Mouse (Mus musculus): ENCODE measurements at regions not wholly inside any gene's neighbourhood (a gene's known extent, or its start where the extent isn't known, plus 50 kb on each side); places are given as distances from the start of the nearest gene placed in this dataset.

- no peaks in the 10 kb centered on the region for H3K4me1 ChIP-seq
- no peak overlapping the region for H3K27ac ChIP-seq
- no peaks in the 10 kb centered on the region for H3K9me3 ChIP-seq (replicated peaks)
- WGBS = 90% methylated on average over 2 of the region's 4 CpGs
- no peak for DNase-seq (ENCODE audit: low spot score)
- H3K36me3 ChIP-seq = no peaks in the 10 kb centered on the region
- H3K4me3 ChIP-seq = no peak overlapping the region
- no peaks in the 10 kb centered on the region for H3K27me3 ChIP-seq (ENCODE audit: low read depth, poor library complexity, severe bottlenecking)
Measured at GRCm38 (mm10) chr8:79554311-79554710, 85.1 kb upstream of the Otud4 start.

GRCm38 (mm10) chr8:79550151-79550550, 89.3 kb upstream of the Otud4 start:
- 84% methylated on average over 2 of the region's 2 CpGs for WGBS
- Histone ChIP-seq H3K36me3 (no peaks in the 10 kb centered on the region), H3K9me3 (replicated peaks) (no peaks in the 10 kb centered on the region), H3K4me3 (no peak overlapping the region), H3K4me1 (no peaks in the 10 kb centered on the region), H3K27ac (no peak overlapping the region), H3K27me3 (ENCODE audit: low read depth, poor library complexity, severe bottlenecking) (no peaks in the 10 kb centered on the region)
- no peak for DNase-seq (ENCODE audit: low spot score)

GRCm38 (mm10) chr8:79548156-79548555, 91.3 kb upstream of the Otud4 start:
- H3K36me3 ChIP-seq = no peaks in the 10 kb centered on the region
- no peak for DNase-seq (ENCODE audit: low spot score)
- no peaks in the 10 kb centered on the region for H3K27me3 ChIP-seq (ENCODE audit: low read depth, poor library complexity, severe bottlenecking)
- H3K9me3 ChIP-seq (replicated peaks) = no peaks in the 10 kb centered on the region
- WGBS = 88% methylated on average over 6 of the region's 6 CpGs
- H3K4me1 ChIP-seq = no peaks in the 10 kb centered on the region
- no peak overlapping the region for H3K27ac ChIP-seq
- no peak overlapping the region for H3K4me3 ChIP-seq

GRCm38 (mm10) chr8:79545866-79546373, 93.5 kb upstream of the Otud4 start:
- Histone ChIP-seq H3K9me3 (replicated peaks) (no peaks in the 10 kb centered on the region), H3K4me3 (no peak overlapping the region), H3K4me1 (no peaks in the 10 kb centered on the region), H3K36me3 (no peaks in the 10 kb centered on the region), H3K27ac (no peak overlapping the region), H3K27me3 (ENCODE audit: low read depth, poor library complexity, severe bottlenecking) (no peaks in the 10 kb centered on the region)
- DNase-seq (ENCODE audit: low spot score) = no peak
- WGBS = 92% methylated on average over 5 of the region's 5 CpGs

- no peaks in the 10 kb centered on the region for H3K9me3 ChIP-seq (replicated peaks)
- H3K27me3 ChIP-seq (ENCODE audit: low read depth, poor library complexity, severe bottlenecking) = no peaks in the 10 kb centered on the region
- no peaks in the 10 kb centered on the region for H3K36me3 ChIP-seq
- 83% methylated on average over 2 of the region's 2 CpGs for WGBS
- H3K4me1 ChIP-seq = no peaks in the 10 kb centered on the region
- H3K27ac ChIP-seq = no peak overlapping the region
- H3K4me3 ChIP-seq = no peak overlapping the region
- DNase-seq (ENCODE audit: low spot score) = no peak
Measured at GRCm38 (mm10) chr8:79542461-79542860, 97.0 kb upstream of the Otud4 start.

- 90% methylated on average over 4 of the region's 4 CpGs for WGBS
- Histone ChIP-seq H3K27ac (no peak overlapping the region), H3K4me1 (no peaks in the 10 kb centered on the region), H3K4me3 (no peak overlapping the region), H3K27me3 (ENCODE audit: low read depth, poor library complexity, severe bottlenecking) (no peaks in the 10 kb centered on the region), H3K36me3 (no peaks in the 10 kb centered on the region), H3K9me3 (replicated peaks) (no peaks in the 10 kb centered on the region)
- DNase-seq (ENCODE audit: low spot score) = no peak
Measured at GRCm38 (mm10) chr8:79540053-79540452, 99.4 kb upstream of the Otud4 start.

GRCm38 (mm10) chr8:79534271-79534889, 105.0 kb upstream of the Otud4 start:
- Histone ChIP-seq H3K4me1 (peaks cover 11% of the 10 kb centered on the region; the same call in 1 of the 2 replicates), H3K27me3 (ENCODE audit: low read depth, poor library complexity, severe bottlenecking) (no peaks in the 10 kb centered on the region), H3K9me3 (replicated peaks) (no peaks in the 10 kb centered on the region), H3K36me3 (no peaks in the 10 kb centered on the region), H3K4me3 (no peak overlapping the region), H3K27ac (no peak overlapping the region)
- WGBS = 70% methylated on average over 12 of the region's 12 CpGs
- no peak for DNase-seq (ENCODE audit: low spot score)

- Histone ChIP-seq H3K4me1 (peaks cover 11% of the 10 kb centered on the region; the same call in 1 of the 2 replicates), H3K9me3 (replicated peaks) (no peaks in the 10 kb centered on the region), H3K36me3 (no peaks in the 10 kb centered on the region), H3K27ac (no peak overlapping the region), H3K4me3 (no peak overlapping the region), H3K27me3 (ENCODE audit: low read depth, poor library complexity, severe bottlenecking) (no peaks in the 10 kb centered on the region)
- no peak for DNase-seq (ENCODE audit: low spot score)
- 34% methylated on average over 4 of the region's 4 CpGs for WGBS
Measured at GRCm38 (mm10) chr8:79529556-79529955, 109.9 kb upstream of the Otud4 start.

- no peak overlapping the region for H3K4me3 ChIP-seq
- DNase-seq (ENCODE audit: low spot score) = no peak
- no peaks in the 10 kb centered on the region for H3K9me3 ChIP-seq (replicated peaks)
- 20% methylated on average over 1 of the region's 1 CpGs for WGBS
- H3K4me1 ChIP-seq = peaks cover 7% of the 10 kb centered on the region
- H3K27ac ChIP-seq = peak overlapping the region; percentile 38; the same call in 1 of the 2 replicates
- no peaks in the 10 kb centered on the region for H3K27me3 ChIP-seq (ENCODE audit: low read depth, poor library complexity, severe bottlenecking)
- H3K36me3 ChIP-seq = no peaks in the 10 kb centered on the region
Measured at GRCm38 (mm10) chr8:79522040-79522439, 117.4 kb upstream of the Otud4 start.

GRCm38 (mm10) chr8:79518966-79519365, 119.6 kb upstream of the Smad1 start:
- 68% methylated on average over 4 of the region's 4 CpGs for WGBS

GRCm38 (mm10) chr8:79515282-79515783, 116.0 kb upstream of the Smad1 start:
- Histone ChIP-seq H3K27ac (no peak overlapping the region), H3K27me3 (ENCODE audit: low read depth, poor library complexity, severe bottlenecking) (no peaks in the 10 kb centered on the region), H3K4me3 (no peak overlapping the region), H3K9me3 (replicated peaks) (no peaks in the 10 kb centered on the region), H3K36me3 (no peaks in the 10 kb centered on the region), H3K4me1 (no peaks in the 10 kb centered on the region)
- WGBS = 86% methylated on average over 6 of the region's 6 CpGs
- DNase-seq (ENCODE audit: low spot score) = no peak

More at GRCm38 (mm10) chr8:79518966-79519365, 119.6 kb upstream of the Smad1 start:
- no peaks in the 10 kb centered on the region for H3K27me3 ChIP-seq (ENCODE audit: low read depth, poor library complexity, severe bottlenecking)
- no peak for DNase-seq (ENCODE audit: low spot score)
- H3K4me1 ChIP-seq = peaks cover 7% of the 10 kb centered on the region
- H3K36me3 ChIP-seq = no peaks in the 10 kb centered on the region
- no peak overlapping the region for H3K4me3 ChIP-seq
- no peak overlapping the region for H3K27ac ChIP-seq
- H3K9me3 ChIP-seq (replicated peaks) = no peaks in the 10 kb centered on the region

GRCm38 (mm10) chr8:79514655-79515278, 115.4 kb upstream of the Smad1 start:
- Histone ChIP-seq H3K4me1 (no peaks in the 10 kb centered on the region), H3K4me3 (no peak overlapping the region), H3K36me3 (no peaks in the 10 kb centered on the region), H3K27ac (no peak overlapping the region), H3K27me3 (ENCODE audit: low read depth, poor library complexity, severe bottlenecking) (no peaks in the 10 kb centered on the region), H3K9me3 (replicated peaks) (no peaks in the 10 kb centered on the region)
- no peak for DNase-seq (ENCODE audit: low spot score)
- WGBS = 69% methylated on average over 4 of the region's 4 CpGs

- H3K4me3 ChIP-seq = no peak overlapping the region
- 90% methylated on average over 3 of the region's 3 CpGs for WGBS
- no peak overlapping the region for H3K27ac ChIP-seq
- H3K9me3 ChIP-seq (replicated peaks) = no peaks in the 10 kb centered on the region
- H3K36me3 ChIP-seq = no peaks in the 10 kb centered on the region
- H3K27me3 ChIP-seq (ENCODE audit: low read depth, poor library complexity, severe bottlenecking) = no peaks in the 10 kb centered on the region
- H3K4me1 ChIP-seq = no peaks in the 10 kb centered on the region
- no peak for DNase-seq (ENCODE audit: low spot score)
Measured at GRCm38 (mm10) chr8:79508597-79508996, 109.3 kb upstream of the Smad1 start.
